Mouse (Mus musculus): ENCODE measurements at regions not wholly inside any gene's neighbourhood (a gene's known extent, or its start where the extent isn't known, plus 50 kb on each side); places are given as distances from the start of the nearest gene placed in this dataset.

GRCm38 (mm10) chr3:128206948-128207347, 310.8 kb upstream of the Fam241a start:
- TF ChIP-seq POLR2A (IDR thresholded peaks at IDR 0.05; ENCODE audit: borderline replicate concordance, low read depth, low read length), result no peak
- no peak for TF ChIP-seq CTCF (IDR thresholded peaks at IDR 0.05; ENCODE audit: low read depth, low read length)
